Mouse (Mus musculus) cerebellum, adult 11 months (tissue): Measurements from ENCODE around the gene Syt8.

Experiments
- DNase-seq: peaks from one replicate; pipeline ENCODE4 v3.0.0; 2022

Syt8 gene

DNA sequence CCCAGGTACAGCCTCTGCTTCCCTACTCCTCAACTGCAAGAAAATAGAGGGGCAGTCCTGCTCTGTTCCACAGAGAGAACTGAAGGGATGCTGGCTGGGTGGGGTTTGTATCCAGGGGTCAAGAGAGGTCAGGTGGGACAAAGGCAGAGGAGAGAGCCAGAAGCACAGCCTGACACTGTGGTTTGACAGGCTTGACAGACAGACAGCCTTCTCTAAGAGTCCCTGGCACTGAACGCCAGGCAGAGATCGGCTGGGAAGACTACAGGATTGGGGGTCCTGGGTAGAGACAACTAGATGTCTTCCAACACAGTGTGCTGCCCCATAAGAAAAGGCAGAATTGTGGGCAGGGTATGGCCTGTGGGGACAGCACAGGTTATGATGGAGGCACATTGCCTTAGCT, 43.9 kb downstream of the Syt8 start:
- DNase-seq: no peak

DNA sequence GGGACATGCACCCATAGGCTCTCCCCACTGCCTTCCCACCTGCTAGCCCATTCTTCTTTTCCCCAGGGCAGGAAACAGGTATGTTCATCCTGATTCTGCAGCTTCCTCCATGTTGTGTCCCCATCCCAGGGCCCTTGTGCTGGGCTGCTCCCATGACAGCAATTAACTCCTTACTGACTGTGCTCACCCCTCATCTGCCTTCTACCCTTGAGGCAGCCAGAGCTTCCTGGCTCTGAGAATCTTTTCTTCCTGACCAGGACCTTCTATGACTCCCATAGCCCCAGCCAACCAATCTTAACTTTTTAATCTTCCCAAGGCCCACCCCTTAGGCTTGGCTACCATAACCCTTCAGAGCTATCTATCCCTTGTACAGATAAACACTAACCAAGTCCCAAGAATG, 44.7 kb downstream of the Syt8 start:
- no peak for DNase-seq

DNA sequence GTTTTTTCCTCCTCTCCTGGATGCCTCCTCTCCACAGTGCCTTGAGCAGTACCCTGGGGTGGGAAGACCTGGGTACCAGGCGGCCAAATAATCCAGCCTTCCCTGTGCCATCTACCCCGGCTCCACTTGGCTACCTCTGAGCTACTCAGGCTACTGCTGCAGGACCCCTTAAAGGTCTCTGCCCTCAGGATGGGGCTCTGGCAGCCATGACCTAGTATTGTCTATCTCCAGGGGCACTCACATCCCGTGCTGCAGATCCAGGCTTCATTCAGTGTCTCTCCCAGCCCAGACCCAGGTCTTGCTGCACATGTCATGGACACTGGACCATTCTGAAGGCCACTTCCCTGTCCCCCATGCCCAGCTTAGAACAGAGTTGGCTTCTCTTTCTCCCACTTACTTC, 45.2 kb downstream of the Syt8 start:
- DNase-seq: no peak

DNA sequence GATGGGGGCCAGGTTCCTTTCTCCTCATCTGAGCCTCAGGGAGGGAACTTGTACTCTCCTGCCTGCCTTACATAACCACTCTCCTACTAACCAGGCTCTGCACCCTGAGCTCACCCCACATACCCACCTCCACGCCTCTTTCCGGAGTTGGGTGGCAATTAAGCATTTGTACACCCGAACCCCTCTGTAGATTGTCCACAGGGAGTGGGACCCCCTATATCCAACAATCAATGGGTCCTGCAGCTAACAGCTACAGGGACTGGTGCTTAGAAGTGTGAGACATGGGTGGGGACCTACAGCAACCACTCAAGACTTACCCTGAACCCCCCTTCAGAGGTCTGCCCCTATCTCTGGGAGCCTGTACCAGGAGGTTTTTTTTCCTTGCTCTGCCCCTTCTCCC, 46.0 kb downstream of the Syt8 start:
- DNase-seq: no peak

DNA sequence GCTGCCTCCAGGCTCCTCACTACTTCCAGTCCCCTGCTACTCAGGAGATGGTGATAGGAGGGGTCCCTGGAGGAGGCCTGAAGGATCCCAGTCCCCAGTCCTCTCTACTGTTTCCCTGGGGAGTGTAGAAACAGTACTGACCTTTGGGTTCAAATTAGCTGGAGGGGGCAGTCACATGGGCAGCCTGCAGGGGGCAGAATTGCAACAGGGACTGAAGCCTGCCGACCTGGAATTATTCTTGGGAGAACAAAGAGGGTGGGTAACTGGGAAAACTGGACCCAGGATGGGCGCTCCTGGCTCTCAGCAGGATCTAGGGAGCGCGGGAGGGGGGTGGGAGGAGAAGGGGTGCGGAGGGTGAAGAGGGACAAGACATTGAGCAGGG, 46.5 kb downstream of the Syt8 start:
- peak; percentile 18 for DNase-seq

DNA sequence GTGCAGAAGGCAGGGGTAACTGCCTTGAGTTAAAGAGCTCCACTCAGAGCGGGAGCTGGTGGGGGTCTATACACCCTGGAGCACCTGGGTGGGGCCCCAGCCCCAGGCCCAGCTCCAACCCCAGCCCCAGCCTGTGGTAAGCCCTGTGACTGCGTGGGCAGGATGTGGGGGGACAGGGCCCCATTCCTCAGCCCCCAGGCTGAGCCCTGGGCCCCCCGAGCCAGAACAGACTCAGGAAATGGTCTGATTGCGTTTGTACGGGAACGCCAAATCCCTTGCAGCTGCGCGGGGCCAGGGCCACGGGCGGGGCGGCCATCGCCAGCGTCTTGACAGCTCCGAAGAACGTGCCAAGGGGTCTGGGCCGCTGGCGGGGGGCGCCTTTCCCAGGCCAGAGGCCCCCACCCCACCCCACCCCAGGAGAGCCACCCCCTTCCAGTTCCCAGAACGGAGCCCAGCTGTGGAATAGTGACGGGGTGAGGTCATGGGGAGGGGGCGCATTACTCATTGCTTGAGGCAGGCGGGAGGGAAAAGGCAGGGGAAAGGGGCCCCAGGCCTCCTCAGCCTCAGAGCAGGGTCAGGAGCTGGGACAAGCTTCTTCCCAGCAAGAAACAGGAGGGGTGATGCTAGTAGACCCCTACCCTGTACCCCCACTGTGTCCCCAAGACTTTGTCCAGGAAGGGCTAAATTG, 47.1 kb downstream of the Syt8 start:
- DNase-seq: no peak

DNA sequence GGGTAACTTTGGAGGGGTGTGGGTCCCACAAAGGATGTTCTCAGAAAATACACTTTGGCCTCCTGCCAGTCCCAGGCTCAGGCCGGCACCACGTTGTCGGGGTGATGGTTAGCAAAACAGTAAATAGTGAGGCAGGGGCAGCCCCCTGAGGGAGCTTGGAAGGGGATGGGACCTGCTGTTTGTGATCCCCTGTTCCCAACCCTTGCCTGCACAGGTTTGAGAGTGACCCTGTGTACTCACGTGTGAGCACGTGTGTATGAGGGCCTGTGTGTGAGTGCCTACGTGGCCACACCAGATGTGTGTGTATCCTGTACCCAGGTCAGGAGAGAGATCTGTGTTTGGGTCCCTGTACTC, 47.6 kb downstream of the Syt8 start:
- no peak for DNase-seq

DNA sequence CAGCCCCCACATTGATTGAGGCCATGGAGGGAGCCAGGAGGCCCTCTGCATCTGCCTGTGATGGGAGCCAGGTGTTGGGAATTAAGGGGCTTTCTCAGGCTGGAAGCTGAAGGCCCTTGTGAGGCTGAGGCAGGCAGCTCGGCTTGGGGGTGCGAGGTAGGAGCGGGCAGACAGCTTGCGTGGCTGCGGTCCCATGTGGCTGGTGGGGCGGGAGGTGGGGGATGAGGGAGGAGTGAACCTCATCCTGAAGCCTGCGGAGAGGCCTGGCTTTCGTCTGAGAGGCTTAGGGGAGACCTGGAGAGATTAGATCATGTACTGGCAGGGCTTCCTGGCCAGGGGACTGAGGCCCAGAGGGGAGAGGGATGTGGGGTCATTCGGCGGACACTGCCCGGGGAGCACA, 48.5 kb downstream of the Syt8 start:
- DNase-seq: no peak

DNA sequence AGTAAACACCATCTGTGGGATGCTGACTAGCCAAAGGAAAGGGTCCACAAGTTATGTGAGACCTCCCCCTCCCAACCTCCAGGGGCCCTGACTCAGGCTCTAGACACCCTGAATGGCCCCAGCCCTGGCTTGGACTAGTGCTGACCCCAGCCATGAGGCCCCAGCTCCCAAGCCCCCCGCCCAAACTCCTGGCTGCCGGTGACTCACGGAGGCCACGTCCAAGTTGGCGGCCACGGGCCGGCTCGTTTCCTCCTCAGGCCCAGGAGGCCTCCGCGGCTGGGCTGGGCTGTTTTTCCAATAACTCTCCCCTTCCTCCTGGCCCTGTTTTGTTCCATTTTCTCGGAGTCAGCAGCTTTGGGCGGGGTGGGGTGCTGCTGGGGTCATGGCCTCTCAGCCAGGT, 50.1 kb downstream of the Syt8 start:
- DNase-seq: no peak

DNA sequence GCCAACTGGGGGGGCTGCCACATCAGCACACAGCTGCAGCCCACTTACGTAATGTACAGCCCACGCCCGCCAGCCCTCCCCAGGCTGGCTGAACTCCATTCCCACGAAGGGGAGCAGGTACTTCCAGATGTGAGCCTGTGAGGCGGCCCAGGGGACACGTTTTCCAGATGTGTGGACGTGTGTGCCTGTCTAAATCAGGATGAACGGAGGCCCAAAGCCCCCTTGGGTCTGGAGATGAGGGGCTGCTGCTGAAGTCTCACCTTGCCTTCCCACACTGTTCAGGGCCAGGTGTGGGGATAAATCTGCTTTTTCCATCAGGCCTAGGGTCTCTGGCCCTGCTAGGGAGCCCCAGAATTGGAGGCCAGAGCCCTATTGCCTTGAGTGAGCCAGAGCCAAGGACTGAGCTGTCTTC, 52.1 kb downstream of the Syt8 start:
- no peak for DNase-seq

DNA sequence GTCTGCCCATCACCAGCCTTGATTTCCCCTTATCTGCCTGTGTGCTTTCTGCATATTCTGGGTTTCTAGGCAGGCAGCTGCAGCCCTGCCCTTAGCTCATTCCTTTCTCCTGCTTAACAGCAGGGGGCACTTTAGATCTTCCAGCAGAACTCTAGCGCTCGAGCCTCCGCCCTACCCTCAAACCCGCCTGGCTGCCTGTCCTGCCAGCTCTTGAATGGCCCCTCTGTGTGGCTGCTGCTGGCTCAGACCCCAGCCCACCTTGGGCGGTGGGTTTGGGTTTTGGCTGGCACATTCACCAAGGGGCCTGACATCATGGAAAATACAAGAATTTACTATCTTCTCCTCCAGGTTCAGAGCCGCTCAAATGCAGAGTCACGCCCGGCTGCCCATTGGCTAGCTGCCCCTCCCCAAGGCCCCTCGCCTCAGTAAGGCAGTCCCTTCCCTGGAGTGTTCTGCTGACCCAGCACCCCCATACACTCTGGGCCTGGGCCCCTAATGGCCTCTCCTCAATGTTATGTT, 52.8 kb downstream of the Syt8 start:
- DNase-seq: no peak

DNA sequence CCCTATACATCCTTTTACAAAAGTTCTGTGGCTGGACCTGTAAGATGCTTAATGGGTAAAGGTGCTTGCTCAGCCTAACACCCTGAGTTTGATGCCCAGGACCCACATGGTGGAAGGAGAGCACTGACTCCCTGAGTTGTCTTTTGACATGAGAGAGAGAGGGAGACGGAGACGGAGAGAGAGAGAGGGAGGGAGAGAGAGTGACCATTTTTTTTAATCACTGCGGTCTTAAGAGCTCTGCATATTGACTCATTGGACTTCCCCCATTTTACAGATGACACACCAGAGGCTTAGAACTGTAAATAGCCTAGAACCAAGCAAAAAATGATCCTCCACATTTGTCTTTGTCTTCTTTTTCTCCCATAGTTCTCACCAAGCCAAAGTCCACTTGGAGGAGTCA, 53.4 kb downstream of the Syt8 start:
- no peak for DNase-seq
